Mouse (Mus musculus): Measurements from ENCODE around the gene Cwc27.

GRCm38 (mm10) chr13:104763193-104763592 lies 53.7 kb downstream of the Cwc27 start:
- TF ChIP-seq GATA1 (IDR thresholded peaks at IDR 0.05; ENCODE audit: borderline replicate concordance, low read length) (no peak), FLI1 (IDR thresholded peaks at IDR 0.05; ENCODE audit: low read length) (no peak)
